Mouse (Mus musculus) left cerebral cortex, postnatal 14 days (tissue): ENCODE data around the gene Col4a1. TPM values are rescaled to one million over a fixed set of nuclear protein-coding genes. Genes with fewer than 3 reads are reported as not detected.

Experiments
- DNase-seq, 2 experiments: peaks; one replicate each; pipeline ENCODE4 v3.0.0; 2021 to 2022; ENCODE audit warnings: low spot score in 2 of 2, mixed read lengths in 1 of 2
- intact Hi-C: fragments of 180-260 bp; cut with DNase I; formaldehyde crosslinking; loops from one replicate; pipeline ENCODE4 v1.15.1; 2025
- long read RNA-seq, 2 experiments: library from polyadenylated mRNA; stranded (forward); transcript quantifications; one replicate each; pipeline ENCODE4 v2.0.0; 2021
- total RNA-seq, 2 experiments: library from RNA; stranded (reverse); gene quantifications; 2 replicates each; pipeline ENCODE4 v1.2.3; 2021

The Col4a1 gene
- 100 to 1,000 TPM; 108 to 118 TPM for total RNA-seq
- long read RNA-seq, experiment 1, full-length matches to known transcripts: 42 of 78 reads
- long read RNA-seq, experiment 1, partial matches to known transcripts: 31 of 78 reads
- long read RNA-seq, experiment 1, other reads (novel, unspliced or antisense): 5 of 78 reads
- long read RNA-seq, experiment 2, full-length matches to known transcripts: 25 of 63 reads
- long read RNA-seq, experiment 2, partial matches to known transcripts: 31 of 63 reads
- long read RNA-seq, experiment 2, other reads (novel, unspliced or antisense): 7 of 63 reads

DNA sequence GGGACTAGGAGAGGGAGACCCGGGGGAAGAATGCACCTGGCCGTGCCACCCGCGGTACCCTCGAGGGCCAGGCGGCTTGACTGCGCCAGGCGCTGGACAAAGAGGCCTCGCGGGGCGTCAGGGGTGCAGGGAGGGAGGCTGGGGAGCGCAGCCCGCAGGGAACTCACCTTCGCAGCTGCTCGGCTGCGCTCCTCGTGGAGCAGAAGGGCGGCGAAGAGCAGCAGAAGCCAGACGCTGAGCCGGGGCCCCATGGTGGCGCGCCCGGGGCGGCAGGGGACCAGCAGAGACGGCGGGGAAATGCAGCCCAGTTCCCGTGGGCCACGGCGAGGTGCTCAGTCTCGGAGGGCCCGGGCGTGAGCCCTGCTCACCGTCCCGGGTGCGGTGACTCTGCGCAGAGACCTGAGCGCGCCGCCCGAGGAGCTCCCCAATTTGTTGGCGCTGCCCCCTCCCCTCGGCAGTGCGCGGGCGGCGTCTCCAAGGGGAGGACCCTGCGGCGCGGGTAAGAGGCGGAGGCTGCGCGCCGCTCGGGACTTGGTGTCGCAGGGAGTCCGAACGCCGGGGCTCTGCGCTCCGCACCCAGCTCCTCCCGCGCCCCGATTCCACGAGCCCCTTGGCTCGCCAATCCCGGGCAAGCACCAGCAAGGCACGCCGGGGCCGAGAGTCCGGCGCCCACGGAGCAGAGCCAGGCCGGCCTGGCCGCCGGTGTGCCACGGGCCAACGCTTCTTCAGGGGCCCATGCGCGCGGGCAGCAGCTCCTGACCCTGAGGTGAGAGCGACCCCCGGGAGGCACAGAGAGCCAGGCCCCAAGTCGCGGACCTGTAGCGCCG lies at the start of gene Col4a1, which contains the start of gene Col4a2:
Gene Col4a1 (minus strand): TSS at position 478 of the 827 bp plus-strand sequence.
Gene Col4a2 (plus strand): TSS at position 457 of the 827 bp plus-strand sequence.
- intact Hi-C loops: loop anchor here (5.0 kb wide), 3 partner anchors 45 to 80 kb away; no protein-coding TSS in a partner anchor
- peak; percentile 75 to 82 for DNase-seq

- intact Hi-C loops: no loop called here
- DNase-seq: no peak
Measured at GRCm38 (mm10) chr8:11361546-11362277, 49.1 kb upstream of the Col4a1 start.

GRCm38 (mm10) chr8:11359846-11360245 lies 47.2 kb upstream of the Col4a1 start:
- no peak for DNase-seq
- intact Hi-C loops: no loop called here

DNA sequence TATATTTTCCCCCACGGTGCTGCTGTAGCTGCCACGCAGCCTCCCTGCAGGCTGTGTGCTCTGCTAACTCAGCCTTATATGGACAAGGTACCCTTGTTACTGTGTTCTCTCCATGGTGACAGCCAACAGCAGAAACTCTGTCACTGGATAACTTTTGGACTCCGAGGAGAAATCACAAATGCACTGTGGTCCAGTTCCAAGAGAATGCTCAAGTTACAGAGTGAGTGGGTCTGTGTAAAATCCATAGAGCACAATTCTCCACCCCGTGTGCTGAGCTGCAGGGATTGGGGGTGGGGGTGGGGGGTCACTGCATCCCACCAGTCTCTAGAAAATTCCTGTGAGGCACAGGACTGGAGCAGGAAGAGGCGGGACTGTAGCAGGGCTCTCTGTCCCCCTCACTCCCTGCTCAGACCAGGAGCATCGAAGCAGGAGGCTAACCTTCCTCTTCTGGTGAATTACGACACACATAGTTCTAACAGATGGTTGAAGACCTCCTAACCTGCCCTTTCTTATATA lies 45.4 kb upstream of the Col4a1 start:
- peak in 1 of 2 experiments; percentile 31 for DNase-seq
- intact Hi-C loops: no loop called here

GRCm38 (mm10) chr8:11356776-11357175 lies 44.1 kb upstream of the Col4a1 start:
- no peak for DNase-seq
- intact Hi-C loops: no loop called here

DNA sequence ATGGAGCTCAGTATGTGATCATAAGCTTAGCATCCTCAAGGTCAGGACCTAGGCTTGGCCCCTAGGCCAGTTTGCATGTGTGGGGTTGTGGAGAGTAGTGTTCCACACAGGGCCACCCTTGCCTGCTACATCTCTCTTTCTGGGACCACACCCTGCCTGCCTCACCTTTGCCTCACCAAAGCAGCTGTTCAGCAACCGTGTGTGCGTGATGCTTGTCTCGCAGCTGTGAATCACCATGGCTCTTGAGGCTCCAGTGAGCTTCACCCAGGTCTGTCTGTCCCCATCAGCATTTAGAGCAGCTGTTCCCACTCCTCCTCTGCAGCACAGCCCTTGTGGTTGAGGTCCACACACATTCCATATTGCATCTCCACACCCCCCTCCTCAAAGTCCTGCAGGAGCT lies 43.3 kb upstream of the Col4a1 start:
- intact Hi-C loops: no loop called here
- DNase-seq: no peak

DNA sequence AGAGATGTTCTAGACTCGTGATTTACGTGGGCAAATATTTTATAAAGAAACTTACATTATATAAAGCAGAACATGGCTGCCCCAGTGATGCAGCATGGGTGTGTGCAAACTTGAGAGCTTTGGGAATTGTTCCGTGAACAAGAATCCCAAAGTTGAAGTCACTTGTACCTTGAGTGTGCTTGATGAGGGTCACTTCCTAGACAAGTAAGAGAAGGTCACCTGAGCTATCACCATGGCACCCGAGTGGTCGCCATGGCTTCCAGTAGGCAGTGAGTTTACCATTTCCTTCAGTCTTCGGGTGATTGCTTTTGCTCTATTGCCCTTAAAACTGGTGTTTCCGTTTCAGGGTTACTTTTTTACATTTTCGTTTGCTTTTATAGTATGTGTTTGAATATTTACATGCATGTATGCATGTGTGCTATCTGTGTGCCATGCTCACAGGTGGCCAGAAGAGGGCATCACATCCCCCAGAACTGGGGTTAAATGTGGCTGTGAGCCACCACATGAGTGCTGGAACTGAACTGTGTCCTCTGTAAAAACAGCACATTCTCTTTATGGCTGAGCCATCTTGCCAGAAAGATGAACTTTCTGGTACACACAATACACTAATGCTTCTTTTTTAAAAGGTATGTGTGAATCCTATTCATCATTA lies 42.3 kb upstream of the Col4a1 start:
- DNase-seq: no peak
- intact Hi-C loops: no loop called here

DNA sequence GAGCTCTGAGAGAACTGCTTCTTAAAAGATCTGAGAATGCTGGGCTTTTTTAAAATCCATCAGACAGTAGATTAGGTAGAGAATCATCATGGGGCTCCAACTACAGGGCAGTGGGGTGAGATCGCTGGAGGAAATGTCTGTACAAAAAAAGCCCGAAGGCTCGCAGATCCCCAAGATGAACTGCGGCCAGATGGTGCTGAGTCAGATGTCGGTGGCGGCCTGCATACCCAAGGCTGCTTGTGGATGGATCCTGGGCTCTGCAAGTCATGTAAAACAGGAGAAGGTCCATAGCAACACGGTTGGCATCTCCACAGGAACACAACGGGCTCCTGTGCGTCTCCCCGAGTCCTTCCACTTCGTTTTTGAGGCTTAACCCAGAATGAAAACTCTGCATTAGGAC lies 39.9 kb upstream of the Col4a1 start:
- intact Hi-C loops: no loop called here
- DNase-seq: peak; percentile 33 to 35

GRCm38 (mm10) chr8:11351355-11351754 lies 38.7 kb upstream of the Col4a1 start:
- intact Hi-C loops: no loop called here
- DNase-seq: no peak

DNA sequence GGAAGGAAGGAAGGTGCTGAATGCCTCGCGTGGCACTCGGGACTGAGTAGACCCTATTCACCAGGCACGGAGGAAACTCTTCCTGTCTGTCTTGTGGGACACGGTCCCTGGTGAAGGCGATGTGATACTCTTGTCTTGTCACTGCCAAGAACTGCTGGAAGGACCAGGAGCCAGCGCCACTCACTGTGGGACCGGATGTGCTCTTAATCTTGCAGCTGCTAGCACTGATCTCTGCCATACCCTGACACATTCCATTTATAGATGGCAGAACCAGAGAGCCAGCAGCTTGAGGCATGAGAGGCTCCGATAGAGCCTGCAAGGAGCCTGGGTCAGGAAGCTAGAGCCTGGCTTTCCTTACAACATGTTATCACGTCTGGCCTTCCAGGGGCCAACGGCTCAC lies 36.0 kb upstream of the Col4a1 start:
- intact Hi-C loops: no loop called here
- DNase-seq: no peak

GRCm38 (mm10) chr8:11347699-11348098 lies 35.1 kb upstream of the Col4a1 start:
- intact Hi-C loops: no loop called here
- DNase-seq: no peak

GRCm38 (mm10) chr8:11346225-11346624 lies 33.6 kb upstream of the Col4a1 start:
- intact Hi-C loops: no loop called here
- DNase-seq: no peak

DNA sequence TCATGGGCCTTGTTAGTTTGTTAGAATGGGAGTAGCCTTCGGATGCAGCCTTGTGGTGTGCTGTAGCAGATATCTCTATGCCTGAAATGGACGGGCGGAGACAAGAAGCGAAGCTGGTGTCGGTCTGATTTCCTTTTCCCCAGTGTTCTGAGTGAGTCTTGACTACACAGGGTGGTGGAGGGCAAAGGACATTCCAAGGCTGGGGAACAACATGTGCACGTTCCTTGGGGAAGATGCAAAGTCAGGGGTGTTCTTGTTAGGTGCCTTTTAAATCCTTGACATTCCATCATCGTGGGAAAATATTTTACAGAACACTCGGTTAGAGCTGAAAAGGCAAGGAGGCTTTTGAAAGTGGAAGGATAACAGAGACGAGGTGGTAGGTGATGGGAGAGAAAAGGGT lies 31.8 kb upstream of the Col4a1 start:
- no peak for DNase-seq
- intact Hi-C loops: no loop called here

DNA sequence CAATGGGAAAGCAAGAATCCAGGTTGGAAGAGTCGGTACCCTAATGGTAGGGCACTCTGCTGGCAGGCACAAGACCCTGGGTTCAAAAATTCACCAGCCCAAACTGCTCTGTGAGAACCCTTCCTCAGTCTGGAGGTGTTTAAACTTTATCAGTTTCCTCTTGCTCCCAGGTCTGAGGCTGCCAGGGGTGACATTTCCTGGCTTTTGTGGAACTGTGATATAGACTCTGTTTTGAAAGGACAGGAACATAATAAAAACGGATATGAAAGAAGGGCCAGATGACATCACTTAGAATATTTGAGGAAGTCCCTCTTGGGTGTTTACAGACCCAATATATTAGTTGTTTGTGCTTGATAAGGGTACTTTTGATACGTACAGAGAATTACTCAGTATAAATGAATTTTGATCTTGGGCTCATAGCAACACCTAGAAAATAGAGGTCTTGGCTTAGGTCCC lies 28.5 kb upstream of the Col4a1 start:
- intact Hi-C loops: no loop called here
- no peak for DNase-seq

- intact Hi-C loops: no loop called here
- DNase-seq: no peak
Measured at GRCm38 (mm10) chr8:11340310-11341110, 27.9 kb upstream of the Col4a1 start.

- no peak for DNase-seq
- intact Hi-C loops: no loop called here
Measured at GRCm38 (mm10) chr8:11338507-11338906, 25.9 kb upstream of the Col4a1 start.

DNA sequence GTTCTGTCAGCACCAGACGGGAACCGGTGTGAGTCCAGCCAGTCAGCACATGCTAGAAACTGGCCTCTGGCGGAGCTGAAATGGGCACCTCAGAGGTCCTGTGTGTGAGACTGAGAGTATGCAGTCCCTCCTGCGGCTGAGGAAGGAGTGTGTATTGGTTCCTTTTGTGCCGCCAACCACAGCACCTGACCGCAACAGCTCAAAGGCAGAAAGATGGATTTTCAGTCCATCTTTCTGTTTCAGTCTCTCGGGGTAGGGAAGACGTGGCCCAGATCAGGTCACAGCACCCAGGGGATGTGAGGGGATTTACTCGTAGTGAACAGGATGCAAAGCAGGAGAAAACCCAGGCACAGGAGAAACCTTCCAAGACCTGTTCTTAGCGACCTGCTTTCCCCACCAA lies 25.0 kb upstream of the Col4a1 start:
- intact Hi-C loops: no loop called here
- DNase-seq: no peak

DNA sequence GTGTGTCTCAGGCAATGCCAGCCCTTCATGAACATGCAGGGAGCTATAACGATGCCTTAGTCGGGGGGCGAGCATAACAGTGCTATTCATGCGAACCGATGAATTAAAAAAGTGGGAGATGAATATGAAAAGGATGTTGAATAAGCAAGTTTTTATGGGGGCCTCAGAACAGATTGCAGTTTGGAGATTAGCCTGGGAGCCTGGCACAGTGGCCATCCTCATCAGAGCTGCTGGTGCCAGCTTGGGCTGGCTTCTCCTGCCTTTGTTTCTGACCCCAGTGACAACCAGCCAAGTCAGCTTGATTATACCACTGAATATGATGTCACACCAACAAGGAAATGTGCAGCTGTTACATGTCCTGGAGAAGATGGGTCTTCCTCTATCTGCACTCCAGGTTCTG lies 23.7 kb upstream of the Col4a1 start:
- intact Hi-C loops: no loop called here
- DNase-seq: no peak

DNA sequence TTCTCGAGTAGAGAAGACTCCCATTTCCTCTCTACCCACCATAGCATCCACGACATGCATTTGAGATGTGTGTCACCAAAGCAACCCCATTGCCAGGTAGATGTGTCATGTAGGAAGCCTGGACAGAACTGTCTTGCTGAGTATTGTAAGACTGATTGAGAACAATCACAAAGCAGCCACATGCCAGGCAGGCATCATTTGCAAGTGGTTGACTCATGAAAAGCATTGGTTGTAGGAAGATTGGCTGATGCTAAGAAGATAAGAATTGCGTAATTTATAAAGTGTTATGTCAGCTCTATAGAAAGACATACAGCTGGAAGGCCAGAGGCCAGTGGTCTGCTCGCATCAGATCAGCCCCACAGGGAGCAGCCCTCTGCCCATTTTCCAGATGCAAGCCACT lies 22.6 kb upstream of the Col4a1 start:
- no peak for DNase-seq
- intact Hi-C loops: no loop called here
